Mouse (Mus musculus) heart, postnatal 0 days (tissue): ENCODE data around the gene Rnf185. TPM values are rescaled to one million over a fixed set of nuclear protein-coding genes. Genes with fewer than 3 reads are reported as not detected.

Source experiments
- ATAC-seq: fragments of 200-750 bp; cut with Nextera tagmentation; 2 replicates; pipeline ENCODE4 v1.8.0; 2017; ENCODE audit warnings: low read depth, moderate number of reproducible peaks, moderate library complexity; ENCODE audit not compliant: insufficient read depth
- DNase-seq: peaks from one replicate; pipeline ENCODE4 v3.0.0-alpha.2; 2016; ENCODE audit warnings: low spot score
- H3K27ac ChIP-seq: fragments of 300-500 bp; sonication (generic); 2 replicates; pipeline ENCODE4 v1.5.1; 2014; ENCODE audit warnings: low read depth, mild to moderate bottlenecking
- H3K27me3 ChIP-seq: fragments of 300-500 bp; sonication (generic); 2 replicates; pipeline ENCODE4 v1.6.1; 2014; ENCODE audit warnings: low read length, mixed read lengths; ENCODE audit not compliant: control insufficient read depth, insufficient read depth
- H3K36me3 ChIP-seq: fragments of 300-500 bp; sonication (generic); replicated peaks from 2 replicates; pipeline ENCODE4 v1.6.1; 2014; ENCODE audit warnings: low read length, mixed read lengths; ENCODE audit not compliant: control insufficient read depth, insufficient read depth
- H3K4me1 ChIP-seq: fragments of 300-500 bp; sonication (generic); 2 replicates; pipeline ENCODE4 v1.6.1; 2014; ENCODE audit warnings: antibody characterized with exemption; ENCODE audit not compliant: control insufficient read depth, insufficient read depth
- H3K4me2 ChIP-seq: fragments of 300-500 bp; sonication (generic); 2 replicates; pipeline ENCODE4 v1.6.1; 2014; ENCODE audit warnings: low read depth, mild to moderate bottlenecking, low read length, moderate library complexity
- H3K4me3 ChIP-seq: fragments of 300-500 bp; sonication (generic); 2 replicates; pipeline ENCODE4 v1.5.1; 2014; ENCODE audit warnings: low read depth, low read length
- H3K9ac ChIP-seq: fragments of 300-500 bp; sonication (generic); replicated peaks from 2 replicates; pipeline ENCODE4 v1.6.1; 2014; ENCODE audit warnings: low read depth, low read length, mixed read lengths
- H3K9me3 ChIP-seq: fragments of 300-500 bp; sonication (generic); replicated peaks from 2 replicates; pipeline ENCODE4 v1.6.1; 2016; ENCODE audit warnings: low read length; ENCODE audit not compliant: control insufficient read depth
- CTCF ChIP-seq: IDR thresholded peaks from 2 replicates; pipeline ENCODE4 v1.5.1; 2016; ENCODE audit warnings: antibody characterized with exemption, control low read depth, low read depth
- EP300 ChIP-seq: IDR thresholded peaks from 2 replicates; pipeline ENCODE4 v1.6.1; 2016; ENCODE audit warnings: antibody characterized with exemption, low read depth
- WGBS: fragments of 180-500 bp; shearing (Covaris S2); extraction: QIAGEN DNeasy Blood & Tissue Kit; methylation state at CpG from one replicate; pipeline ENCODE4 v1.1.7; 2014; 5-methylcytosine and 5-hydroxymethylcytosine counted together
- polyA plus RNA-seq: library from polyadenylated mRNA; unstranded; fragments of >200 nt; fragmentation: Nextera tagmentation; extraction: Ambion mirVana; gene quantifications from 2 replicates; pipeline ENCODE4 v1.2.1, GENCODE M21; 2015
- total RNA-seq: library from RNA; depleted of rRNA; stranded (reverse); fragments of >200 nt; gene quantifications from 2 replicates; pipeline ENCODE4 v1.2.3, GENCODE M21; 2014; ENCODE audit warnings: low replicate concordance

Rnf185 gene
- total and polyA plus RNA-seq, 2 experiments from 2014 or later = 23.6 to 41.2 TPM

DNA sequence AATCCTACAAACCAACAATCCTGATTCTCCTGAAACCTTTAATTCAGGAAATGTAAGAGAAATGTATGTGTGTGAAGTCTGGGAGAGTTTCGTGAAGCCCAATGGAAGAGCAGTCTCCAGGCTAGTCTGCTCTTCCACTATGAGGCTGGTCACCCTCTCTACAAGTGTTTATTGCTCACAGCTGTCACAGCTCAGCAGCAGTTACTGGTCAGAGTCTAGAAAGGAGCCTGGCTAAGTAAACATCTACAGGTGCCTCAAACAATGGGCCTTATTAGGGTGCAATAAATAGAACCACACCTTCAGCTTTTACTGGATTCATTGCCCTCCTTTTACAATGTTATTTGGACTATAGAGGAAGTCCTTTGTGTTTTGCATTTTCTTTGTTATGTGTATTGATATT lies 53.8 kb downstream of the Rnf185 start:
- ATAC-seq (no peak), DNase-seq (no peak)
- no peaks in the 10 kb centered on the region for H3K9me3 ChIP-seq
- no peak overlapping the region for H3K27ac ChIP-seq
- no peak overlapping the region for H3K4me3 ChIP-seq
- H3K27me3 ChIP-seq = no peaks in the 10 kb centered on the region
- no peak overlapping the region for H3K4me2 ChIP-seq
- no peak for TF ChIP-seq CTCF
- no peak for TF ChIP-seq EP300
- no peaks in the 10 kb centered on the region for H3K4me1 ChIP-seq
- 90% methylated on average over 1 of the region's 1 CpGs for WGBS
- no peaks in the 10 kb centered on the region for H3K36me3 ChIP-seq
- H3K9ac ChIP-seq = no peak overlapping the region

DNA sequence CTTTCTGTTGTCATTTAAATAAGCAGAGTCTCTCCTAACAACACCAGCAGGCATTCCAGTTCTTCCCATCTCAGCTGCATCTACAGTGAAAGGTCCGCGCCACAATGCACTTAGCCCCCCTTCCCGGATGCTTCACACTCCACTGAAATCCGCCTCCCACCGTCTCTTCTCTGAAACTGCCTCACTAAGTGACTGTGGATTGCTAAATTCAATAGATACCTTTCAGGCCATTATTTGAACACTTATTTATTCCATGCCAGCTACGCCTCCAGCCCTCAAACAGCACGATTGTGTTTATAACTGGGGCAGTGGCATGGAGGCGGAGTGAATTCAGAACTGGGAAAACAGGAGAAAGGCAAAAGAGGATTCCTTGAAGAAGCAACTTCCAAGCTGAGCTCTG lies 55.6 kb downstream of the Rnf185 start:
- Histone ChIP-seq H3K9ac (no peak overlapping the region), H3K36me3 (no peaks in the 10 kb centered on the region), H3K4me3 (no peak overlapping the region), H3K4me2 (no peak overlapping the region), H3K27ac (no peak overlapping the region), H3K27me3 (no peaks in the 10 kb centered on the region), H3K4me1 (no peaks in the 10 kb centered on the region), H3K9me3 (no peaks in the 10 kb centered on the region)
- ATAC-seq (no peak), DNase-seq (no peak)
- TF ChIP-seq CTCF (no peak), EP300 (no peak)
- 78% methylated on average over 8 of the region's 8 CpGs for WGBS

DNA sequence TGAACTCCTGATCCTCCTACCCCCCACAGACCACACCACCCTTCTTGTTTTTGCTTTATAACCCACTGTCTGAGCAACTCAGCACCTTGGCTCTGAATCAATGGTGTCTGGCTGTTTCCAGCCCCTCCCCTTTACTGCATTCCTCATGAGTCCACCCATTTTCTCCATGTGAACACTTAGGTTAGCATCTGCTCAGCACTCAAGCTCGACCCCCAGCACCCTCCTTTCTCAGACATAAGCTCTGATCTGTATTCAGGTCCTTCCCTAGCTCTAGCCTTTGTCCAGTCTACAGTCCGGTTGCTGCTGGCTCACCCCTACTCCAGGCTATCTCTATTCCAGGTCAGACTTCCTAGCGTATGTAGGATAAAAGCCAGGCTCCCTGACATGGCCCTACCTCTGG lies 56.1 kb downstream of the Rnf185 start:
- 75% methylated on average over 3 of the region's 3 CpGs for WGBS
- no peak overlapping the region for H3K9ac ChIP-seq
- ATAC-seq (no peak), DNase-seq (no peak)
- no peaks in the 10 kb centered on the region for H3K27me3 ChIP-seq
- no peaks in the 10 kb centered on the region for H3K4me1 ChIP-seq
- no peak overlapping the region for H3K27ac ChIP-seq
- H3K36me3 ChIP-seq = no peaks in the 10 kb centered on the region
- no peak overlapping the region for H3K4me3 ChIP-seq
- H3K9me3 ChIP-seq = no peaks in the 10 kb centered on the region
- TF ChIP-seq CTCF (no peak), EP300 (no peak)
- no peak overlapping the region for H3K4me2 ChIP-seq

DNA sequence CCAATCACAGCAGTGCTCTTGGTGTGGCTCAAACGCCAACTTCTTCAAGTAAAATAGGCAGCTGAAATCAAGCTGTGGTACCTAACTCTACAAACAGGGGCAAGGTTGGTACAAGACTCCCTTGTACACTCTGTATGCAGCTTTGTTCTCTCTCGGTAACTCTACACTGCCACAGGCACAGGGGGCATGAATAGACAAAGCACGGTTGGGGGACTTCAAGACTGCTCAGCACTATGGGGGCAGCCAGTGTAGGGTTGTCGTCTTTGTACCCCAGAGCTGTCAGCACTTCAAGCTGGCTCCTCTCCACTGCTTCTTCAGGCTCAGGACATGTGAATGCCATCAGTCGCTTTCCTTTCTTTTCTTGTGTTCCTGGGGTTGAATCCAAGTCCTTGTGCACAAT lies 57.6 kb downstream of the Rnf185 start:
- Histone ChIP-seq H3K4me2 (no peak overlapping the region), H3K9ac (no peak overlapping the region), H3K4me3 (no peak overlapping the region), H3K36me3 (no peaks in the 10 kb centered on the region), H3K27ac (no peak overlapping the region), H3K4me1 (no peaks in the 10 kb centered on the region), H3K9me3 (no peaks in the 10 kb centered on the region), H3K27me3 (no peaks in the 10 kb centered on the region)
- TF ChIP-seq CTCF (no peak), EP300 (no peak)
- ATAC-seq = no peak
- DNase-seq = no peak
- WGBS = 65% methylated on average over 5 of the region's 5 CpGs

DNA sequence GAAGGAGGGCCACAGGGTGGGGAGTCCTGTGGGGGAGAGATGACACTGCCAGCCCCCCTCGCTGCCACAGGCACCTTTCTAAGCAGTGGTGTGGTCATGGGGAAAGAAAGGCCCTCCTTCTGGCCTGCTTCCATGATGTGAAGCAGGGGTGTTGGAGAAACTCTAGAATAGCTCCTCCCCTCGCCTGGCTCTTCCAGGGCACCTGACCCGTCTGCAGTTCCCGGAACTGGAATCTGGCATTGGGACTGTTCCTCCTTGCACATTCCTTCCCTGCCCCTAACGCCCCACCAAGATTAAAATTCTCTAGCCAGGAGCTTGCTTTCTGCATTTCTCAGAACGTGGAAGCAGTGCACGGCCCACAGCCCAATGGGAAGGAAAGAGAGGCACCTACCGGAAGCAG lies 59.6 kb downstream of the Rnf185 start:
- H3K27me3 ChIP-seq = no peaks in the 10 kb centered on the region
- H3K9me3 ChIP-seq = no peaks in the 10 kb centered on the region
- no peaks in the 10 kb centered on the region for H3K4me1 ChIP-seq
- WGBS = 49% methylated on average over 8 of the region's 8 CpGs
- ATAC-seq (peak; percentile 52; the same call in 1 of the 2 replicates), DNase-seq (no peak)
- H3K36me3 ChIP-seq = no peaks in the 10 kb centered on the region
- H3K27ac ChIP-seq = 0 out of 2 replicates have a peak overlapping the region, but pooled peaks have one; percentile 27
- H3K4me2 ChIP-seq = peak overlapping the region; percentile 41
- H3K4me3 ChIP-seq = no peak overlapping the region
- TF ChIP-seq CTCF = no peak
- no peak for TF ChIP-seq EP300
- H3K9ac ChIP-seq = peak overlapping the region; percentile 12; the same call in 1 of the 2 replicates

DNA sequence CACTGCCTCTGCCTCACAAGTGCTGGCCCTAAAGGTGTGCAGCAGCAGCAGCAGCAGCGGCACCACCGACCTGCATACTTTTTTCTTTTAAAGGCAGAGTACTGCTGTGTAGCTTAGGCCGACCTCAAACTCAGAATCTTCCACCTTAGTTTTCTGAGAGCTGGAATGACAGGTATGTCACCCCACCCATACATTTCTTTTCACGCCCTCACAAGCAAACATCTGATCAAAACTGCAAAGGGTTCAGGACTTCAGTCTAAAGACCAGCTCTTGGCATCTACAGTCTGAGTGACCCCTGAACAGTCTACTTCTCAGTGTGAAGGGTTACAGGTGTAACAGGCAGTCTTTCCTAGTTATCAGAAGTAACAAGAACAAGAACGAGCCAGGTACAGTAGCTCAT lies 61.4 kb downstream of the Rnf185 start:
- no peak for TF ChIP-seq CTCF
- no peak for TF ChIP-seq EP300
- Histone ChIP-seq H3K4me1 (no peaks in the 10 kb centered on the region; the same call in 1 of the 2 replicates), H3K4me3 (no peak overlapping the region), H3K4me2 (no peak overlapping the region), H3K27ac (no peak overlapping the region), H3K27me3 (no peaks in the 10 kb centered on the region), H3K9me3 (no peaks in the 10 kb centered on the region), H3K9ac (no peak overlapping the region), H3K36me3 (no peaks in the 10 kb centered on the region)
- no peak for DNase-seq
- ATAC-seq = no peak
- 80% methylated on average over 5 of the region's 5 CpGs for WGBS
